Mouse (Mus musculus) brain, embryonic 14.5 days (tissue): Measurements from ENCODE around the gene Cep295. TPM values are rescaled to one million over a fixed set of nuclear protein-coding genes. Genes with fewer than 3 reads are reported as not detected.
"Not testable (repeated sequence)": the region's sequence is repeated elsewhere in the genome, so short reads cannot be mapped to it uniquely, and the experiment has no call there.

Source experiments
- DNase-seq: peaks from one replicate; pipeline ENCODE4 v3.0.0-alpha.2; 2011; ENCODE audit warnings: low read depth
- CTCF ChIP-seq: fragments of 200-500 bp; IDR thresholded peaks from 2 replicates; pipeline ENCODE4 v1.5.1; 2012; ENCODE audit warnings: inconsistent platforms, mild to moderate bottlenecking, moderate library complexity, borderline replicate concordance; ENCODE audit not compliant: insufficient read depth, insufficient read length; ENCODE audit errors: extremely low read depth
- POLR2A ChIP-seq: fragments of 200-500 bp; IDR thresholded peaks from 2 replicates; pipeline ENCODE4 v1.6.1; 2012; ENCODE audit warnings: mild to moderate bottlenecking, inconsistent platforms, borderline replicate concordance; ENCODE audit not compliant: poor library complexity, insufficient read depth, insufficient read length, severe bottlenecking; ENCODE audit errors: extremely low read depth
- polyA plus RNA-seq: library from polyadenylated mRNA; depleted of rRNA; stranded (reverse); fragments of >200 nt; gene quantifications from 2 replicates; pipeline ENCODE4 v1.2.3, GENCODE M21; 2012

Cep295 gene
- polyA plus RNA-seq, 1 experiment, result 24.1 TPM

DNA sequence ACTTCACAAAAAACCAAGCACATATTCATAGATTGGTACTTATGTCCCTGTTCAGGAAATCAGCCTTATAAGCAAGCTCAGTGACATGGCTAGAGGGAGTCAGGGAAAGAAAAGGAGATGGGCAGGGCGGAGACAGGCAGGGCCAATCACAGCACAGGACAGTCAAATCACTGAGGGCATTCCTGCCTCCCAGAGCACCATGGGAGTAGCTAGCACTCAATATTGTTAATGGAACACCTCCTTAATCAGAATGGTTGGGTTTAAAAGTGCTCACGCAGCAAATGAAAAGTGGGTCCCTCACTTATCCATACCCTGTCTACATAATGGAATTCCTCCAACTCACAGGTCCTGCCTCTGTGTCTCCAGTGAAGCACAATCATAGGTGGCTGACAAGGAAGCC is 54.7 kb downstream of the Cep295 start:
- TF ChIP-seq CTCF (no peak), POLR2A (no peak)
- no peak for DNase-seq

DNA sequence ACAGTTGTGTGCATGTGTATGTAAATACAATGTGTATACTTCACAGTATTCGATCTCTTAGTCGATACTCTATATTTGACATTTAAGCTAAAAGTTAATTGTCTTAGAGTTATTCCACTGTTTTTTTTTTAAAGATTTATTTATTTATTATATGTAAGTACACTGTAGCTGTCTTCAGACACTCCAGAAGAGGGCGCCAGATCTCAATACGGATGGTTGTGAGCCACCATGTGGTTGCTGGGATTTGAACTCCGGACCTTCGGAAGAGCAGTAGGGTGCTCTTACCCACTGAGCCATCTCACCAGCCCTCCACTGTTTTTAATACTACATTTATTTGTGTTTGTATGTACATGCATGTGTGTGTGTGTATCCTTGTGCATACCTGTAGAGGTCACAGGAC is 55.6 kb downstream of the Cep295 start:
- DNase-seq, result not testable (repeated sequence)

DNA sequence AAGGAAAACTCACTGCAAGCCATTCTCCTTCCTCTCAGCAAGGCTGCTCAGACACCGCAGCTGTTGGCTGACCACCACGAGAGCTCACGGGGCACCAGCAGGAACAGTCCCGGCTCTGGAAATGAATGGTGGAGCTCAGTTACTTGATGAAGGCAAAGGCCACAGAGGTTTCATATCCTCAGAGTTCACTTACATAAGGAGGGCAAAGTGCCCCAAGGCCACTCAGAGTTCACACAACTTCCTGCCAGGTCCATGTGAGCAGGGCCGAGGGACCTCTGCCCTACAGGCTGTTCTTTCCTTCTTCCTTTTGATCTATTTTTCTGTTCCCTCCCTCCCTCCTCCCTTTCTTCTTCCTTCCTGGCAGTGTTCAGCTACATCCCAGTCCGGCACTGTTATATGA is 56.2 kb downstream of the Cep295 start:
- peak; percentile 53 for DNase-seq
- TF ChIP-seq POLR2A (no peak), CTCF (no peak)

DNA sequence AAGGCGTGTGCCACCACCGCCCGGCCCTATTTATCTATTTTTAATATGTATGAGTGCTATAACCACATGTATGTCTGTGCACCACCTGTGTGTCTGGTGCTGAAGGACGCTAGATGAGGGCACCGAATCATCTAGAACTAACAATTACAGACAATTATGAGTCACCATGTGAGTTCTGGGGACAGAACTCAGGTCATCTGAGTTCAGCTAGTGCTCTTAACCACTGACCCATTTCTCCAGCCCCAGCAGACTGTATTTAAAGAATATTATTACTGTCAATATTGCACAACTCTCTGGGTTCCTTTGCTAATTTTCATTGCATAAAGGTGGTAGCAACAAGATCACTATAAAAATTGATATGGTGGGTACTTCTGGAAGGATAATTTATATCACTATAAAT is 57.5 kb downstream of the Cep295 start:
- DNase-seq, result no peak
- TF ChIP-seq CTCF (no peak), POLR2A (no peak)

DNA sequence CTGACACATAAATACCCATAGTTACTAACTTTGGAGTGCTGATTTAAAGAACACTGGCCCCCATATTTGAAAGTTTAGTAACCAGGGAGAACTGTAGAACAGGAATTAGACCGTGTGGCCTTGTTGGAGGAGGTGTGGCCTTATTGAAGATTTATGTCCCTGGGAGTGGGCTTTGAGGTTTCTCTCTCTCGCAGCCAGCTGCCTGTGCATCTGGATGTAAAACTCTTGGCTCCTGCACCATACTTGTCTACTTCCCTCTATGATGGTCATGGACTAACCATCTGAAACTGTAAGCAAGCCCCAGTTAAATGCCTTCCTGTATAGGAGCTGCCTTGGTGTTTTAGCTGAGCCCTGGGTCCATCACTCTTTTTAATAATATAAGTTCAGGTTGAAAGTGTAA is 59.1 kb downstream of the Cep295 start:
- no peak for DNase-seq
- no peak for TF ChIP-seq CTCF
- no peak for TF ChIP-seq POLR2A

DNA sequence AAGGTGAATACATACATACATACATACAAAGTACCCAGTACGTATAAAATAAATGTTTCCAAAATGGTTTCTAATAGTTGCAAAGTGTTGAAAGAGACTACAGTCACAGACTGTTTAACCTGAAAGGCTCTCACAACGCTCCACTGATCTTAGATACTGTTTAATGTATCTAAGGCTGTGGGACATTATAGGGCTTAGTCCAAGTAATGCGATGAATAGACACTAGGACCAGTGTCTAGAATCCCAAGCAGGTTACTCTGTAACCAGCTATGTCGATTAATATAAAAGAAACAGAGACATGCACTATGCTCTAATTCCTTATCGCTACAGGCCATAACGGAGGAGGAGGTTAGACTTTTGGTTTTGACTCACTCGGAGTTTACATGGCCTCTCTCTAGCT is 60.5 kb downstream of the Cep295 start:
- TF ChIP-seq POLR2A (no peak), CTCF (no peak)

DNA sequence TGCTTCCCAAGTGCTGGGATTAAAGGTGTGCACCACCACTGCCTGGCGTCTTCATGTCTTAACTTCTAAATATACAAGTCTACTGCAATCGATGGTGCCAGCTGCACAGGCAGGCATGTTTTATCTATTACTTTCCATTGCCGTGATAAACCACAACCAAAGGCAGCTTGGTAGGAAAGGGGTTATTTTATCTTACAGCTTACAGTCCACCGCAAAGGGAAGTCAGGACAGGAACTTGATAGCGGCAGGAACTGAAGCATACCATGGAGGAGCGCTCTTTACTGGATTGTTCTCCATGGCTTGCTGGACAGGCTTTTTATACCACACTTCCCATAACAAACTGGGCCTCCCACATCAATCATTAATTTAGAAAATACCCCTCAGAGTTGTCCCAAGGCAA is 68.3 kb downstream of the Cep295 start:
- no peak for DNase-seq
- TF ChIP-seq POLR2A (no peak), CTCF (no peak)

More for the DNA sequence above, 60.5 kb downstream of the Cep295 start:
- no peak for DNase-seq

DNA sequence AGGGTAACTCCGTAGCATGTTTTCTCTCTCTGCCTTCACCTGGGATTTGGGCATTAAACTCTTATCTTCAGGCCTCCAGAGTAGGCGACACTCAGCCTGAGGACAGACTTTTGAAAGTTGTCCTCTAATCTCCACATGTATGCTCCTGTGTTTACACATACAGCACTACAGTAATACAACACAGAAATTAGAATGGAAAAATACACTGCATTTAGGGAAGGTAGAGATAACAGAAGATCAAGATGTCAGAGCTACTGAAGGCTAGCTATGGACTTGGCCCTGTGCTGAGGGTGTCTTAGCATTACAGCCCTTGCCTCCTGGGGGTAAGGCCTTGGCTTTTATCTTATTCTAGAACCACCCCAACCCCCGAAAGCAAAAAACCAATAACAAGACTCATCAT is 69.2 kb downstream of the Cep295 start:
- TF ChIP-seq CTCF, result no peak
- no peak for DNase-seq

DNA sequence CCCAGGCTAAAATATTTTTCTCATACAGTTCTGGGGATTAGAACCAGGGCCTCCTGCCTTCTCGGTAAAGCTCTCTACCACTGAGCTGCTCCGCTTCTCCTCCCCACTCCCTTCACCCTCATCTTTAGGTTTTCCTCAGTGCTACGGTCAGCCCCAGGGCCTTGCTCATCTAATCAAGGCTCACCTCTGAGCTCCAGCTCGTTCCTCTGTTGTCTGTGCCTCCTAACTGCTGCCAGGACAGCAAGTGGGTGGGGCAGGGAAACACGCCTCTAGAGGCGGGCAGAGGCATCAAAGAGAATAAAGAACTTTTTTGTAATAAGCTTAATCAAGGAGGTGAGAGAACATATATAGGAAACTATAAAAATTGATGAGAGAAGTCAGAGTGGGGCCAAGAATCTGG is 69.7 kb downstream of the Cep295 start:
- DNase-seq, result no peak
- TF ChIP-seq POLR2A (no peak), CTCF (no peak)

DNA sequence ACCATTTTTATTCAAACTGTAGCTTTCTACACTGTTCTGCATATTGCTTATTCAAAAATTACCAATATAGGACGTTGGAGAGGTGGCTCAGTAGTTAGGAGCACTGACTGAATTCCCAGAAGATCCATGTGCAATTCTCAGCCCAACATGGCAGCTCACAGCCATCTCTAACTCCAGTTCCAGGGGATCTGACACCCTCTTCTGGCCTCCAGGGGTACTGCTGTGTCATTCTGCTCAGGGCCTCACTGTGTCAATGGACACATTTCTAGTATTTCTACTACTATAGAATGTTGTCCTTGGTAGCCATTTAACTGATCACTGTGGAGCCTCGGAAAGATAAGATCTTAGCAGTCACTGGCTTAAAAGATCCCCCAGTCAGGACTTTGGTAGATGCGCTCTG is 72.1 kb downstream of the Cep295 start:
- no peak for DNase-seq
- no peak; the same call in 1 of the 2 replicates for TF ChIP-seq CTCF
- no peak for TF ChIP-seq POLR2A

DNA sequence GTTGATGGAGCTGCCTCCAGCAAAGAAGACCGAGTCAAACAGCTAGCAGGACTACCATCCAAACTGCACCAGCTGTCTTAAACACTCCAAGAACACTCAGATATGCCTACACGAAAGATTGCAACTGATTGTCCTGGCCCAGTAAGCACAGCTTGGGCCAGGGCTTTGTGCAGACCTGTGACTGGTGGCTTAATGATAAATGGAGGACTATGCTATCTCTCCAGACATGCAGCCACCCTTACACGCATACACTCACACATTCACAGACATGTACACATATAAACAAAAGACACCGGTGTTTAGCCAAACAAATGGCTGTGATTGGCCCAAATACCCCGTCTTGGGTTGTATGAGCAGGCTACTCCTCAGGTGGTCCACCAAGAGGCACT is 77.1 kb downstream of the Cep295 start:
- no peak for TF ChIP-seq CTCF
- TF ChIP-seq POLR2A, result no peak
- DNase-seq, result no peak

DNA sequence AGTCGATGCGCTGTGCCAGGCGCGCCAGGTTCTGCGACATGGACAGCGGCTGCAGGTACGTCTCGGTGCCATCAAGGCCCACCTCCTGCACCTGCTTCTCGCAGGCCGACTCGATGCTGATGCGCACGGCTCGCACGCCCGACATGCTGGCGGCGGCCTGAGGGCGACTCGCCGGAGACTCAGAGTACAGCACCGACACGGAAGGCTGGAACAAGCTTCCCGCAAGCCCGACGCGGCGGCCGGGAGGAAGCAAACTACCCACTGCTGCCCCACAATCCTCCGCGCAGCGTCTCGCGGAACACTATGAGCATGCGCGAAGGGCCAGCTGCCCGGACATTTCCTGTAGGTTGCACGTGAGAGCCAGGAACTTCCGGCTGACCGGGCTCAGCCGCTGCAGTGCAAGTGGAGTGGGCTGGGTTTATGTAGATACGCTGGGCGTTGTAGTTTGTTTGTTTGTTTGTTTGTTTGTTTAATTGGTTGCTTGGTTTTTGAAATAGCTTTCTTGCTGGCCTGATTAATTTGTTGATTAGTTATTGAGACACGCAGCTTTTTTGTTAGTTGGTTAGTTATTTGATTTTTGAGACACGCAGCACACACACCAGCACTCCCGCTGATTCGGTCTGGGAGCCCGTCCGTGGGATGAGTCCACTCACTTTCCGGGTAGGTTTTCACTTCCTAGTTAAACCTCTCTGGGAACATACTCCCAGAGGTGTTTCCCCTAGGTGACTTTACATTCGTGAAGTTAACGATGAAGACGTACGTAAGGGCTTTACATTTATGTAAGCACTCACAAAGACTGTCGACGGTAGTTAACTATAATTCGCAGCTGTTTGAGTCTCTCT is 77.7 kb downstream of the Cep295 start, which contains the start of gene Med17:
Med17 (minus strand) TSS at position 283 of the 842 bp plus-strand sequence.
- DNase-seq, result peak; percentile 99
- TF ChIP-seq CTCF (no peak), POLR2A (peak; percentile 67; the same call in 1 of the 2 replicates)
